Mouse (Mus musculus) embryo, embryonic 9.5 days (tissue): ENCODE data around the gene Mxra8.

Experiments used
- DNase-seq: peaks from one replicate; pipeline ENCODE4 v3.0.0-alpha.2; 2017; ENCODE audit errors: extremely low spot score

The Mxra8 gene

GRCm38 (mm10) chr4:155863001-155863400 is 23.5 kb downstream of the Mxra8 start, which contains the start of gene Tas1r3:
Gene Tas1r3 (minus strand): TSS chr4:155863362.
- no peak for DNase-seq

GRCm38 (mm10) chr4:155868614-155869298 is 29.3 kb downstream of the Mxra8 start:
- no peak for DNase-seq

- peak; percentile 96 for DNase-seq
Observed at GRCm38 (mm10) chr4:155869317-155870033, 30.0 kb downstream of the Mxra8 start, which contains the start of the genes Cptp and Ints11. Gene Cptp (minus strand): TSS chr4:155869440. Gene Ints11 (plus strand): TSS chr4:155869546.

GRCm38 (mm10) chr4:155871404-155871803 is 31.9 kb downstream of the Mxra8 start:
- no peak for DNase-seq

GRCm38 (mm10) chr4:155883587-155883986 is 44.1 kb downstream of the Mxra8 start:
- no peak for DNase-seq

GRCm38 (mm10) chr4:155886330-155886729 is 46.9 kb downstream of the Mxra8 start:
- no peak for DNase-seq

GRCm38 (mm10) chr4:155887674-155888073 is 48.2 kb downstream of the Mxra8 start:
- no peak for DNase-seq

- DNase-seq: no peak
Observed at GRCm38 (mm10) chr4:155888181-155888580, 48.7 kb downstream of the Mxra8 start.

GRCm38 (mm10) chr4:155889316-155889715 is 49.8 kb downstream of the Mxra8 start:
- no peak for DNase-seq

GRCm38 (mm10) chr4:155891011-155891471 is 51.6 kb downstream of the Mxra8 start:
- peak; percentile 10 for DNase-seq

GRCm38 (mm10) chr4:155891551-155892001 is 52.1 kb downstream of the Mxra8 start, which contains the start of the genes Pusl1 and Acap3:
Gene Pusl1 (minus strand): TSS chr4:155891781.
Gene Acap3 (plus strand): TSS chr4:155891822.
- peak; percentile 95 for DNase-seq

- DNase-seq: peak; percentile 85
Observed at GRCm38 (mm10) chr4:155892017-155892416, 52.5 kb downstream of the Mxra8 start.

- DNase-seq: no peak
Observed at GRCm38 (mm10) chr4:155892438-155893211, 53.1 kb downstream of the Mxra8 start.

- no peak for DNase-seq
Observed at GRCm38 (mm10) chr4:155893212-155893690, 53.8 kb downstream of the Mxra8 start.
